Mouse (Mus musculus) heart, postnatal 14 days (tissue): ENCODE data around the gene Tgm2. TPM values are rescaled to one million over a fixed set of nuclear protein-coding genes. Genes with fewer than 3 reads are reported as not detected.

ENCODE experiments used
- DNase-seq, 2 experiments: peaks; one replicate each; pipeline ENCODE4 v3.0.0; 2021 to 2022
- intact Hi-C: fragments of 180-260 bp; cut with DNase I; formaldehyde crosslinking; loops from one replicate; pipeline ENCODE4 v1.15.1; 2025
- total RNA-seq, 2 experiments: library from RNA; stranded (reverse); gene quantifications; 2 replicates each; pipeline ENCODE4 v1.2.3; 2021

Gene Tgm2
- total RNA-seq, 2 experiments from 2014 or later: 181 to 209 TPM

DNA sequence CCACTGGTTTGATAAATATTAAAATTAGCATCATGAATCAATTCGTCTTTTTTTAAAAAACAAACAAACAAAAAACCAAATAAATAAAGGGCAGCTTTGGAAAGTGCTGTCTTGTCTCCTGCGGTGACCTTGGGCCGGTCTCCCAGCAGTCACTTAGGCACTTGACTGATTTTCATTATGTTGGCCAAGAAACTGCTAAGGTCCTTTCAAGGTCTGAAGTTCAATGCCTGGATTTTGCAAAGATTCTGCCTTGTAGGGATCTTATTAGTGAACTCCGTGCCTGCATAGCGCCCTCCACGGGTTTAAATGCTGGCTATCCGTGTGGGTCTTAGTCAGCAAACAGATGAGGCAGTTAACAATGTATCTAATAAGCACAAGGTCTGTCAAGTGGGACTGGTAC lies 67.3 kb downstream of the Tgm2 start:
- intact Hi-C loops: loop anchor here (10.0 kb wide), 1 partner anchor 266 kb away; no protein-coding TSS in a partner anchor
- no peak for DNase-seq

DNA sequence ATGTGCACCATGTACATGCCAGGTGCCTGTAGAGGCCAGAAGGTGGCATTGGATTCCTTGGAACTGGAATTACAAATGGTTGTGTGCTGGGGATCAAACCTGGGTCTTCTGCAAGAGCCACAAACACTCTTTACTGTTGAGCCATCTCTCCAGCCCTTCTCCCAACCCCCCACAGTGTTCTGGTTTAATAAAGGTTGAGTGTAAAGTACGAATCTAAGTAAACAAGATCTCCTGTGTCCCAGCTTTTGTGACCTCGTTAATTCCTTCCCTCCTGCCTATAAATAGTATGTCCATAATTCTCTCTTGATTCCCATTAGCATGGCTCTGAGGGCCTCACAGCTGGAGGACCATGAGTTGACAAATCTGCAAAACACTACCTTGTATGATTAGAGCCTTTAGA lies 68.3 kb downstream of the Tgm2 start:
- intact Hi-C loops: loop anchor here (10.0 kb wide), 1 partner anchor 267 kb away; no protein-coding TSS in a partner anchor
- DNase-seq: no peak

DNA sequence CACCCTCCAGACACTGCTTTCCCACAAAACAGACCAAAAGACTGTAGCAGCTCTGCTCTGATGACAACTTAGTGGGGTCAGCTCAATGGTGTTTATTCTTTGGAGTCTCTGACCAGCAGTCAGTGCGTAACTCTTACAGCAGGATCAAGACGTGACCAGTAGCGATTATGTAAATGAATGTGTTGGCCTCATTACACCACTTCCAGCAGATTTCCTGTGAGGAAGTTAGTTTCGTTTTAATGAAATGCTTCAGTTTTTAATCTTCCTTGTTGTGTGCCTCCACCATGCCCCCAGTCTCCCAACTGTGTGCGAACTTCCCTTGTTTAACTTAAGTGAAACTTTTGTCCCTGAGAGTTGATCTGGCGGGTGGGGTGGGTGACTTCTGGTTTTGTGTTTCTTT lies 69.5 kb downstream of the Tgm2 start:
- DNase-seq: no peak
- intact Hi-C loops: loop anchor here (10.0 kb wide), 1 partner anchor 268 kb away; no protein-coding TSS in a partner anchor

DNA sequence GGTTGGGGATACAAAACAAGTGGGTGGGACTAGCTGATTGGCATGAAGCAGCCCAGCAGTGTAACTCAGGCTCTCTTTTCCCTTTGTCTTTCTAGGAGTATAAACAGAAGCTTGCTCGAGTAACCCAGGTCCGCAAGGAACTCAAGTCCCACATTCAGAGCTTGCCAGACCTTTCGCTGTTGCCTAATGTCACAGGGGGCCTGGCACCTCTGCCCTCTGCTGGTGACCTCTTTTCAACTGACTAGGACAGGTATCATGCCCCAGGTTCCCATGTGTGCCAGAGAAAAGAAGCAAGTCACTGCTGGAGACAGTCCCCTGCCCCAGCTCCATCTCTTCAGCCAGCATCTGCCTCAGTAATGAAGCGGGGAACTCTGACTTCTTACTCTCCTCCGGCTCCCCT lies 71.4 kb downstream of the Tgm2 start:
- intact Hi-C loops: loop anchor here (10.0 kb wide), 1 partner anchor 270 kb away; no protein-coding TSS in a partner anchor
- no peak for DNase-seq

DNA sequence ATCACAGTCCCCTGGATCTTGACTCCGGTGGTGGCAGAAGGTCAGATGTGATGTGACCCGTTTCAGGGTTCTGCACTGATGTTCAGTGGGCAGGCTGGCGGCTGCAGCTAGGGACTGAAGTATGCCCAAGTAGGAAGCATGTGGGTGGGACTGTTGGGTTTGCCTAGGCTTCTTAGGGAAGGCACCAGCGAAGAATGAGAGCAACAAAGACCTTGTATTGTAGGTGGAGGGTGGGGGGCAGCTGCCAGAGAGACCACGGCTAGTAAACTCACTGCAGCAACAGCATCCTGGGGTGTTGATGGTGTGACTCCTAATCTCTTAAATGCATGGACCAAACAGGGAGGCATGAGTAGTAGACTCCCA lies 74.6 kb downstream of the Tgm2 start:
- intact Hi-C loops: loop anchor here (10.0 kb wide), 1 partner anchor 273 kb away; no protein-coding TSS in a partner anchor
- DNase-seq: no peak

DNA sequence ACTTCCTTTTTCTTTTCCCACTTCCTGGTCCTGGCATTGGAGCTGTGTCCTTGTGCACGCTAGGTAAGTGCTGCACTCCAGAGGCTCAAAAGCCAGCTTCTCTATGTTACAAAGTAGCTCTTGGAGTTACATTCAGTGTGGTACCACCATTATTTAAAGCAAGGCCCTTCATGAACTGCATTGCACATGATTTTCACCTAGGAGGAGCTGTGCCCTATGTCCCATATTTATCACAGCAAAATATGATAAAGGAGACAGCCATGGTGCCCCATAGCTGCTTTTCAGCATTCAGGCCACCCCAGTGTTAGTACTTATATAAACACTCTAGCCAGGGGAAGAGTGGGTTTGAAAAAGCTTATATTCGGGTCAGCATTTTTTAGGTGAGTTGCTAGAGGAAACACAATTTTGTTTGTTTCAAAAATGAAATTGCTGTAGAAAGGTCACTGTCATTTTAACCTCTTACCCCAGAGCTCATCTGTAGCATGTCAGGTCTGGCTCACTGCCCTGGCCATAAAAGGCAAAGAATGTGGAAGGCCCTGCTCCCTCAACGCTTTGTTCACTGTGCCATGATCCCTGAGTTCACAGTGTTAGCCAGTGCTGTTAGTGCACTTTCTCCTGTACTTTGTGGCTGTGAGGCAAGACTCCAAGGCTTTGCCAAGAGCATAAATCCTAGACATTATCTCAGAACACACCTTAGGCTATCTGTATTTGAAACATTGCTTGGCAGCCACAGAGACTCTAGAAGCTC lies 75.2 kb downstream of the Tgm2 start:
- peak in 1 of 2 experiments; percentile 29 for DNase-seq
- intact Hi-C loops: loop anchor here (10.0 kb wide), 1 partner anchor 274 kb away; no protein-coding TSS in a partner anchor

DNA sequence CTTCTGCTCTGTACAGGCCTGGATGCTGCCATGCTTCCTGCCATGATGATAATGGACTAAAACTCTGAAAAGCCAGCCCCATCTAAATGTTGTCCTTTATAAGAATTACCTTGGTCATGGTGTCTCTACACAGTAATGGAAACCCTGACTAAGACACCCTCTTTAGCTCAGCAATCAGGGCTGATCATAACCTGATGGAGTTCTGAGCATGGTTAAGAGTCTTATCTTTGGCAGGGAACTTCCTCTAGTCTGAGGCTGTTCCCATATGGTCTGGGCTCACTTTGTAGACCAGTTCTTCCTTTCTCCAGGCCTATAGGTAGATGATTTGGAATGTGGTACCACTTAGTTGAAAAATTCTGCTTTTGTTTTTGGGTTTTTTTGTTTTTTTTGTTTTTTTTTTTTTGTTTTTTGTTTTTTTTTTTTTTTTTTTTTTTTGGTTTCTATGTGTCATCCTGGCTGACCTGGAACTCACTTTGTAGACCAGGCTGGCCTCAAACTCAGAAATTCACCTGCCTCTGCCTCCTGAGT lies 77.7 kb downstream of the Tgm2 start:
- no peak for DNase-seq
- intact Hi-C loops: no loop called here

DNA sequence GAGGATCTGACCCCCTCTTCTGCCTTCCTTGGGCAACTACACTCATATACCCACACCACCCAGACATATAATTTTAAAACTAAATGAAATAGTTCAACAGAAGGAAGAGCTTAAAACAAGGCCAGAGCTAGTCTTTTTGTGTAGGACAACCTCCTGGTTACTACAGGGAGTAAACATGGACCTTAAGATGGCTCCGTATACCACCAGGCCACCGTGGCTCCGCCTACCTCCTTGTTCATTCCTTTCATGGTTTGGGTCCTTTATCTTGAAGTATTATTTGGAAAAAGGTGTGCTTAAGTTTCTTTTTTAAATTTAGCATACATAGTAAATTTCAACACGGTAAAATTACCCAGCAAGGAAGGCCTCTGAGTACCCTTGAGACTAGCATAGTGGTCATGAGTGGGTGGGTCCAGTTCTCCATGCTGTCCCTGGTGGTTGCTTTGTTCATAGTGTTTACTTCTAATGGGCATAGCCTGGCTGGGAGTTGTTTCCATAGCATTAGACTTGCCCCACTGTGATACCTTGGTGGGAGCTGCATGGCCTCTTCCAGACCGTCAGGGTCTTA lies 78.9 kb downstream of the Tgm2 start:
- no peak for DNase-seq
- intact Hi-C loops: no loop called here

DNA sequence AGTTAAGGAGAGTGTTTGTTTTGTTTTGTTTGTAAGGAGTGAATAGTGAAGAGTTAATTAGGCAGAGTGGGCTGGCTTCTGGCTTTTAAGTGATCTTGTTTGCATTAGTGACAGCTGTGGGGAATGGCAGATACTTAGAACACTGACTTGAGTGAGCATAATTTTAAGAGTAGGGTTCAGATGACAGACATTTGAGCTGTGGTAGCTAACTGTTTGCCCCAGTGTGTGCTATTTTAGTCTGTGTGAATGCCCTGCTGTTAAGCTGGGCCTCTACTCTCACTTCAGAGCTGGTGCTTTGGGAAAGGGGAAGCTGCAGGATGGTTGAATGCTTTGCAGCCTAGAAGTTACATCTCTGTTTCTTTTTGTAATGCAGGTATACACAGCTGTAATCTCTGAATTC lies 79.8 kb downstream of the Tgm2 start:
- no peak for DNase-seq
- intact Hi-C loops: no loop called here

Other genes starting within 250 kb of the Tgm2 start
- not detected for gene Vstm2l, start 231.8 kb downstream of the Tgm2 start, total RNA-seq
- gene Tti1, start 118.0 kb downstream of the Tgm2 start, total RNA-seq: 10 to 100 TPM; 22.0 to 22.5 TPM
- 10 to 100 TPM; 29.6 to 31.1 TPM for gene Rprd1b, start 117.9 kb downstream of the Tgm2 start, total RNA-seq
- 1 to 10 TPM; 7.0 to 7.4 TPM for gene D630003M21Rik, start 82.8 kb upstream of the Tgm2 start, total RNA-seq
- gene Bpi, start 111.7 kb upstream of the Tgm2 start, total RNA-seq: not detected
- gene Lbp, start 160.1 kb upstream of the Tgm2 start, total RNA-seq: 10 to 100 TPM in 1 of 2 experiments, 1 to 10 TPM in 1; 8.7 to 11.6 TPM
- gene Snhg11, start 229.2 kb upstream of the Tgm2 start, total RNA-seq: under 1 TPM; 0.15 to 0.22 TPM